ENCODE assay signal across 8 mouse cellular contexts in genomic region chr4:129882555-129883293, GRCm38 (mm10). TPM values are rescaled to one million over a fixed set of nuclear protein-coding genes. Genes with fewer than 3 reads are reported as not detected.
A peak's percentile ranks its signal among the peaks of the same experiment; 100 is the strongest.
DNase-seq lines count a peak whose midpoint lies in the region; ATAC-seq and TF ChIP-seq lines count a peak whose summit lies in the region.
"Had no signal": no experiment of that assay in that cellular context is flagged by ENCODE, and none has a peak within 500 bp of the region (broad histone marks: within the 10 kb centered on the region; RNA-seq: fewer than 3 reads in every experiment).

No protein-coding gene starts in this region.

- no peaks in the 10 kb centered on the region; the same call in 1 of the 2 replicates for H3K79me2 ChIP-seq in MEL (ENCODE audit: control insufficient read depth, insufficient read depth, low read length, poor library complexity)

- H3K9me3 ChIP-seq in MEL (replicated peaks; ENCODE audit: insufficient read depth, low read length), result no peaks in the 10 kb centered on the region
- no peaks in the 10 kb centered on the region for H3K9me3 ChIP-seq in midbrain, embryonic 15.5 days
- no peaks in the 10 kb centered on the region for H3K9me3 ChIP-seq in stomach, embryonic 16.5 days (replicated peaks; ENCODE audit: control insufficient read depth, low read length)

- TF ChIP-seq EP300 in MEL (IDR thresholded peaks at IDR 0.05; ENCODE audit: low read depth in 1 of 2, low read length in 2 of 2), result peak in 1 of 2 experiments; percentile 39; a peak in 1 of 4 replicates

- TF ChIP-seq RAD21 in MEL (IDR thresholded peaks at IDR 0.05; ENCODE audit: low read depth, low read length), result no peak

- peak; percentile 93 for DNase-seq in MEL (ENCODE audit: low read depth, low spot score)
- DNase-seq in brain, embryonic 14.5 days (ENCODE audit: low read depth), result peak; percentile 47
- DNase-seq in heart, adult 8-10 months (ENCODE audit: low spot score), result peak; percentile 65
- peak; percentile 49 for DNase-seq in kidney, adult 18-20 months
- DNase-seq in liver, result peak; percentile 42

- TF ChIP-seq POLR2A in MEL (IDR thresholded peaks at IDR 0.05; ENCODE audit: control insufficient read depth in 1 of 2, insufficient read depth in 1 of 2, low read depth in 1 of 2, low read length in 2 of 2, poor library complexity in 1 of 2), result peak; percentile 45 to 72; a peak in 3 of 4 replicates
- no peak for TF ChIP-seq POLR2A in brain, embryonic 14.5 days (IDR thresholded peaks at IDR 0.05; ENCODE audit: borderline replicate concordance, extremely low read depth, insufficient read depth, insufficient read length, poor library complexity, severe bottlenecking)

- 30% methylated on average over 10 of the region's 11 CpGs for WGBS in midbrain, embryonic 15.5 days
- 24% methylated on average over 11 of the region's 11 CpGs for WGBS in stomach, embryonic 16.5 days

- peaks cover 0 to 2% of the 10 kb centered on the region in 2 experiments; a peak in 1 of 4 replicates for H3K36me3 ChIP-seq in MEL (ENCODE audit: control insufficient read depth in 1 of 2, insufficient read depth in 2 of 2, low read length in 2 of 2)
- H3K36me3 ChIP-seq in midbrain, embryonic 15.5 days (replicated peaks), result no peaks in the 10 kb centered on the region
- H3K36me3 ChIP-seq in stomach, embryonic 16.5 days (ENCODE audit: control insufficient read depth, insufficient read depth, low read length), result no peaks in the 10 kb centered on the region

- H3K4me3 ChIP-seq in MEL (ENCODE audit: control insufficient read depth in 1 of 2, insufficient read depth in 1 of 2, low read depth in 2 of 2, low read length in 2 of 2), result peak overlapping the region; percentile 52 to 94
- H3K4me3 ChIP-seq in midbrain, embryonic 15.5 days, result no peak overlapping the region
- peak overlapping the region; percentile 10; the same call in 1 of the 2 replicates for H3K4me3 ChIP-seq in stomach, embryonic 16.5 days (replicated peaks; ENCODE audit: low read length)

- H3K9ac ChIP-seq in MEL (ENCODE audit: control insufficient read depth, low read depth, low read length, poor library complexity, severe bottlenecking), result peak overlapping the region; percentile 65
- no peak overlapping the region for H3K9ac ChIP-seq in midbrain, embryonic 15.5 days
- peak overlapping the region; percentile 63 for H3K9ac ChIP-seq in stomach, embryonic 16.5 days (ENCODE audit: low read length)

- ATAC-seq in midbrain, embryonic 15.5 days (replicated peaks), result no peak
- ATAC-seq in stomach, embryonic 16.5 days (ENCODE audit: insufficient read depth, low FRiP score), result peak; percentile 71; the same call in 1 of the 2 replicates

- peak overlapping the region; percentile 84 for H3K27ac ChIP-seq in MEL (ENCODE audit: control insufficient read depth, low read depth, low read length)
- peak overlapping the region; percentile 31; the same call in 1 of the 2 replicates for H3K27ac ChIP-seq in midbrain, embryonic 15.5 days
- H3K27ac ChIP-seq in stomach, embryonic 16.5 days (ENCODE audit: low read length), result peak overlapping the region; percentile 58

- H3K27me3 ChIP-seq in MEL (ENCODE audit: control insufficient read depth in 1 of 2, insufficient read depth in 2 of 2, low read length in 2 of 2), result no peaks in the 10 kb centered on the region
- H3K27me3 ChIP-seq in midbrain, embryonic 15.5 days (replicated peaks), result no peaks in the 10 kb centered on the region
- no peaks in the 10 kb centered on the region for H3K27me3 ChIP-seq in stomach, embryonic 16.5 days (ENCODE audit: control insufficient read depth, insufficient read depth, low read length)

- peak overlapping the region; percentile 18 for H3K4me2 ChIP-seq in midbrain, embryonic 15.5 days
- H3K4me2 ChIP-seq in stomach, embryonic 16.5 days (ENCODE audit: low read depth, low read length), result peak overlapping the region; percentile 48

- peaks cover 3 to 10% of the 10 kb centered on the region in 2 experiments for H3K4me1 ChIP-seq in MEL (ENCODE audit: control insufficient read depth in 1 of 2, insufficient read depth in 2 of 2, low read length in 2 of 2)
- peaks cover 27% of the 10 kb centered on the region for H3K4me1 ChIP-seq in midbrain, embryonic 15.5 days
- peaks cover 22% of the 10 kb centered on the region for H3K4me1 ChIP-seq in stomach, embryonic 16.5 days (ENCODE audit: control insufficient read depth, insufficient read depth, low read length)

- no peak for TF ChIP-seq CTCF in MEL (IDR thresholded peaks at IDR 0.05 in 2 of 3, conservative IDR thresholded peaks at IDR 0.05 in 1 of 3; ENCODE audit: control insufficient read depth in 1 of 3, insufficient read depth in 1 of 3, low read depth in 2 of 3, low read length in 3 of 3, poor library complexity in 1 of 3, severe bottlenecking in 1 of 3)
- no peak for TF ChIP-seq CTCF in brain, embryonic 14.5 days (IDR thresholded peaks at IDR 0.05; ENCODE audit: borderline replicate concordance, extremely low read depth, insufficient read depth, insufficient read length)

TF ChIP-seq in MEL, 35 proteins besides CTCF, POLR2A, EP300 and RAD21:
- TF ChIP-seq KAT2A (conservative IDR thresholded peaks at IDR 0.05; ENCODE audit: low read depth, low read length) (peak; percentile 34; the same call in 1 of the 2 replicates), SIN3A (IDR thresholded peaks at IDR 0.05; ENCODE audit: low read length) (peak; percentile 97), GABPA (IDR thresholded peaks at IDR 0.05; ENCODE audit: low read depth, low read length) (no peak), POLR2AphosphoS5 (IDR thresholded peaks at IDR 0.05; ENCODE audit: borderline replicate concordance, low read depth, low read length) (no peak), ZKSCAN1 (IDR thresholded peaks at IDR 0.05; ENCODE audit: low read depth, low read length) (0 out of 2 replicates have a peak, but pooled peaks have one; percentile 3), TCF12 (IDR thresholded peaks at IDR 0.05; ENCODE audit: low read depth, low read length) (peak; percentile 64), NRF1 (IDR thresholded peaks at IDR 0.05; ENCODE audit: insufficient read depth, low read depth, low read length, poor library complexity, severe bottlenecking) (0 out of 2 replicates have a peak, but pooled peaks have one; percentile 11), MXI1 (IDR thresholded peaks at IDR 0.05; ENCODE audit: low read depth, low read length) (peak; percentile 88), ZNF384 (IDR thresholded peaks at IDR 0.05; ENCODE audit: low read depth, low read length) (0 out of 2 replicates have a peak, but pooled peaks have one; percentile 22), MAFK (IDR thresholded peaks at IDR 0.05; ENCODE audit: borderline replicate concordance, low read depth, low read length) (no peak; the same call in 1 of the 2 replicates), NELFE (IDR thresholded peaks at IDR 0.05; ENCODE audit: low read depth, low read length) (peak; percentile 67; the same call in 1 of the 2 replicates), POLR2AphosphoS2 (IDR thresholded peaks at IDR 0.05; ENCODE audit: low read length) (peak; percentile 47; the same call in 1 of the 2 replicates), USF1 (IDR thresholded peaks at IDR 0.05; ENCODE audit: low read depth, low read length) (peak; percentile 20; the same call in 1 of the 2 replicates), SMC3 (IDR thresholded peaks at IDR 0.05; ENCODE audit: low read depth, low read length) (peak; percentile 9; the same call in 1 of the 2 replicates), MYB (IDR thresholded peaks at IDR 0.05; ENCODE audit: low read depth, low read length) (no peak), E2F4 (IDR thresholded peaks at IDR 0.05; ENCODE audit: borderline replicate concordance, low read depth, low read length) (no peak), MEF2A (IDR thresholded peaks at IDR 0.05; ENCODE audit: extremely low read depth, insufficient replicate concordance, low read depth, low read length, poor library complexity, severe bottlenecking) (no peak), TBP (IDR thresholded peaks at IDR 0.05; ENCODE audit: low read depth, low read length) (peak; percentile 80), ELF1 (IDR thresholded peaks at IDR 0.05; ENCODE audit: low read depth, low read length) (peak; percentile 60), MYC (IDR thresholded peaks at IDR 0.05; ENCODE audit: low read depth, low read length) (0 out of 2 replicates have a peak, but pooled peaks have one; percentile 21), MAZ (IDR thresholded peaks at IDR 0.05; ENCODE audit: low read depth, low read length) (peak; percentile 70; the same call in 1 of the 2 replicates), ZC3H11A (IDR thresholded peaks at IDR 0.05; ENCODE audit: low read depth, low read length) (no peak), MAX (IDR thresholded peaks at IDR 0.05; ENCODE audit: low read length) (no peak), ETS1 (IDR thresholded peaks at IDR 0.05; ENCODE audit: low read depth, low read length) (no peak; the same call in 1 of the 2 replicates), HCFC1 (IDR thresholded peaks at IDR 0.05; ENCODE audit: low read depth, low read length) (peak; percentile 86), ZMIZ1 (IDR thresholded peaks at IDR 0.05; ENCODE audit: low read depth, low read length) (peak; percentile 35; the same call in 1 of the 2 replicates), JUND (IDR thresholded peaks at IDR 0.05; ENCODE audit: low read depth, low read length) (no peak), RCOR1 (IDR thresholded peaks at IDR 0.05; ENCODE audit: low read depth, low read length) (no peak), CHD2 (IDR thresholded peaks at IDR 0.05; ENCODE audit: low read length) (no peak; the same call in 1 of the 2 replicates)

RNA-seq across cellular contexts. Expression of gene Spocd1, which starts 46.3 kb away (rescaled TPM):
- total RNA-seq in MEL (2012; rRNA removed), result not detected in 2 replicates
- polyA plus RNA-seq in MEL (2012; ENCODE audit: insufficient read depth in 1 of 2, insufficient read length in 2 of 2, low read depth in 1 of 2, low replicate concordance in 2 of 2, missing spikeins in 1 of 2), result under 1 TPM in 1 of 2 experiments, not detected in 1; 0.03 TPM
- 0.05 and 0.14 TPM in 2 replicates for polyA plus RNA-seq in brain, embryonic 14.5 days (2012; rRNA removed)
- total RNA-seq in heart, adult 8-10 months (2022), result under 1 TPM in 1 of 4 experiments, not detected in 3; 0.09 TPM
- polyA plus RNA-seq in midbrain, embryonic 15.5 days (2015; fragmentation: Nextera tagmentation; extraction: Ambion mirVana), result not detected in 2 replicates
- not detected in 2 replicates for polyA plus RNA-seq in stomach, embryonic 16.5 days (2015; fragmentation: Nextera tagmentation; extraction: Ambion mirVana)
- total RNA-seq: gastrocnemius, adult 8-10 months had no signal

Comparison
In these comparisons a context has a peak if more than half of its experiments do, and no peak if none do; other contexts are left out.
1. DNase-seq: peak in every context shown above with its lines; median percentile 93 in MEL; 65 in heart, adult 8-10 months; 49 in kidney, adult 18-20 months; 47 in brain, embryonic 14.5 days; 42 in liver.
2. H3K27ac ChIP-seq: peak in every context shown above with its lines; median percentile 84 in MEL; 58 in stomach, embryonic 16.5 days; 31 in midbrain, embryonic 15.5 days.